20 mouse cellular contexts compared by ENCODE assay signal in genomic region chr14:51132372-51132771, GRCm38 (mm10). TPM values are rescaled to one million over a fixed set of nuclear protein-coding genes. Genes with fewer than 3 reads are reported as not detected.
DNase-seq lines count a peak whose midpoint lies in the region; ATAC-seq and TF ChIP-seq lines count a peak whose summit lies in the region.
"Had no signal": no experiment of that assay in that cellular context is flagged by ENCODE, and none has a peak within 500 bp of the region (broad histone marks: within the 10 kb centered on the region; RNA-seq: fewer than 3 reads in every experiment).

No protein-coding gene starts in this region.

- H3K4me3 ChIP-seq in MEL (ENCODE audit: control insufficient read depth in 1 of 2, insufficient read depth in 1 of 2, low read depth in 2 of 2, low read length in 2 of 2), result no peak overlapping the region
- no peak overlapping the region for H3K4me3 ChIP-seq in bone marrow macrophage, adult 2 months (ENCODE audit: insufficient read depth, low read length)
- no peak overlapping the region for H3K4me3 ChIP-seq in liver, embryonic 11.5 days (ENCODE audit: low read depth, low read length)
- H3K4me3 ChIP-seq: embryonic facial prominence, embryonic 10.5 days; gastrocnemius, adult 2 months; heart, embryonic 13.5 days; hindbrain, embryonic 12.5 days; layer of hippocampus, adult 2 months; midbrain, embryonic 10.5 days had no signal

- H3K9me3 ChIP-seq in MEL (replicated peaks; ENCODE audit: insufficient read depth, low read length), result no peaks in the 10 kb centered on the region
- H3K9me3 ChIP-seq in liver, embryonic 11.5 days (ENCODE audit: control insufficient read depth, low read length), result no peaks in the 10 kb centered on the region
- H3K9me3 ChIP-seq: embryonic facial prominence, embryonic 10.5 days; heart, embryonic 13.5 days; hindbrain, embryonic 12.5 days; midbrain, embryonic 10.5 days had no signal

- peaks cover 0 to 30% of the 10 kb centered on the region in 2 experiments; a peak in 2 of 4 replicates for H3K36me3 ChIP-seq in MEL (ENCODE audit: control insufficient read depth in 1 of 2, insufficient read depth in 2 of 2, low read length in 2 of 2)
- no peaks in the 10 kb centered on the region for H3K36me3 ChIP-seq in liver, embryonic 11.5 days (ENCODE audit: control insufficient read depth, insufficient read depth, low read length)
- H3K36me3 ChIP-seq: embryonic facial prominence, embryonic 10.5 days; heart, embryonic 13.5 days; hindbrain, embryonic 12.5 days; midbrain, embryonic 10.5 days had no signal

- H3K79me2 ChIP-seq in MEL (ENCODE audit: control insufficient read depth, insufficient read depth, low read length, poor library complexity), result peaks cover 7% of the 10 kb centered on the region

- no peak for TF ChIP-seq RAD21 in MEL (IDR thresholded peaks at IDR 0.05; ENCODE audit: low read depth, low read length)

- no peak; a peak in 1 of 4 replicates for TF ChIP-seq EP300 in MEL (IDR thresholded peaks at IDR 0.05; ENCODE audit: low read depth in 1 of 2, low read length in 2 of 2)

- peak overlapping the region; percentile 9; the same call in 1 of the 2 replicates for H3K4me2 ChIP-seq in liver, embryonic 11.5 days
- H3K4me2 ChIP-seq: heart, embryonic 13.5 days; hindbrain, embryonic 12.5 days had no signal

- no peak overlapping the region for H3K9ac ChIP-seq in MEL (ENCODE audit: control insufficient read depth, low read depth, low read length, poor library complexity, severe bottlenecking)
- H3K9ac ChIP-seq in liver, embryonic 11.5 days (ENCODE audit: low read depth, low read length), result no peak overlapping the region
- H3K9ac ChIP-seq: heart, embryonic 13.5 days; hindbrain, embryonic 12.5 days had no signal

- TF ChIP-seq POLR2A in MEL (IDR thresholded peaks at IDR 0.05; ENCODE audit: control insufficient read depth in 1 of 2, insufficient read depth in 1 of 2, low read depth in 1 of 2, low read length in 2 of 2, poor library complexity in 1 of 2), result peak in 1 of 2 experiments; percentile 82; a peak in 2 of 4 replicates
- no peak for TF ChIP-seq POLR2A in bone marrow macrophage, adult 2 months (IDR thresholded peaks at IDR 0.05; ENCODE audit: borderline replicate concordance, low read depth, low read length)

- intact Hi-C loops in left cerebral cortex, postnatal 14 days (cut with DNase I), result no loop called here

- DNase-seq in MEL (ENCODE audit: low read depth, low spot score), result peak; percentile 91
- DNase-seq in liver, embryonic 11.5 days (ENCODE audit: low spot score), result no peak
- no peak for DNase-seq in frontal cortex, postnatal 36 days (ENCODE audit: low spot score in 2 of 2)
- DNase-seq in left cerebral cortex, postnatal 14 days (ENCODE audit: low spot score in 2 of 2), result no peak
- DNase-seq in lung, postnatal 36 days, result no peak
- DNase-seq: adrenal gland, adult 8-10 months; cerebellum, postnatal 10 days; gastrocnemius, adult 2 months; kidney, adult 8-10 months; right cerebral cortex, postnatal 14 days; thymus, postnatal 14 days had no signal

- no peaks in the 10 kb centered on the region for H3K27me3 ChIP-seq in MEL (ENCODE audit: control insufficient read depth in 1 of 2, insufficient read depth in 2 of 2, low read length in 2 of 2)
- H3K27me3 ChIP-seq in liver, embryonic 11.5 days (replicated peaks; ENCODE audit: control insufficient read depth, insufficient read depth, low read length), result no peaks in the 10 kb centered on the region
- H3K27me3 ChIP-seq: heart, embryonic 13.5 days; hindbrain, embryonic 12.5 days had no signal

- peaks cover 10 to 26% of the 10 kb centered on the region in 2 experiments for H3K4me1 ChIP-seq in MEL (ENCODE audit: control insufficient read depth in 1 of 2, insufficient read depth in 2 of 2, low read length in 2 of 2)
- peaks cover 26% of the 10 kb centered on the region for H3K4me1 ChIP-seq in bone marrow macrophage, adult 2 months (ENCODE audit: control insufficient read depth, insufficient read depth, low read length)
- H3K4me1 ChIP-seq in liver, embryonic 11.5 days (replicated peaks; ENCODE audit: control insufficient read depth, insufficient read depth, low read length), result peaks cover 44% of the 10 kb centered on the region
- H3K4me1 ChIP-seq: hindbrain, embryonic 12.5 days; midbrain, embryonic 10.5 days had no signal

- H3K27ac ChIP-seq in MEL (ENCODE audit: control insufficient read depth, low read depth, low read length), result peak overlapping the region; percentile 97
- 0 out of 2 replicates have a peak overlapping the region, but pooled peaks have one; percentile 16 for H3K27ac ChIP-seq in bone marrow macrophage, adult 2 months (ENCODE audit: insufficient read depth, low read depth, low read length)
- peak overlapping the region; percentile 97 for H3K27ac ChIP-seq in liver, embryonic 11.5 days (ENCODE audit: low read depth, low read length)
- H3K27ac ChIP-seq: embryonic facial prominence, embryonic 10.5 days; gastrocnemius, adult 2 months; heart, embryonic 13.5 days; hindbrain, embryonic 12.5 days; layer of hippocampus, adult 2 months; midbrain, embryonic 10.5 days had no signal

- peak; percentile 46 for ATAC-seq in liver, embryonic 11.5 days (replicated peaks; ENCODE audit: low FRiP score)
- ATAC-seq in neutrophil, adult 5-6 weeks (ENCODE audit: extremely low read depth, insufficient number of reproducible peaks, low FRiP score, poor library complexity, severe bottlenecking), result peak; percentile 33; the same call in 1 of the 2 replicates

- TF ChIP-seq CTCF in MEL (IDR thresholded peaks at IDR 0.05 in 2 of 3, conservative IDR thresholded peaks at IDR 0.05 in 1 of 3; ENCODE audit: control insufficient read depth in 1 of 3, insufficient read depth in 1 of 3, low read depth in 2 of 3, low read length in 3 of 3, poor library complexity in 1 of 3, severe bottlenecking in 1 of 3), result no peak
- no peak for TF ChIP-seq CTCF in bone marrow macrophage, adult 2 months (IDR thresholded peaks at IDR 0.05; ENCODE audit: low read depth, low read length)

- 75% methylated on average over 4 of the region's 4 CpGs for WGBS in liver, embryonic 11.5 days

TF ChIP-seq in MEL, 35 proteins besides CTCF, POLR2A, EP300 and RAD21:
- 0 out of 2 replicates have a peak, but pooled peaks have one; percentile 13 for TF ChIP-seq SIN3A (IDR thresholded peaks at IDR 0.05; ENCODE audit: low read length)
- peak; percentile 43; the same call in 1 of the 2 replicates for TF ChIP-seq GATA1 (IDR thresholded peaks at IDR 0.05; ENCODE audit: low read depth, low read length)
- TF ChIP-seq MXI1 (IDR thresholded peaks at IDR 0.05; ENCODE audit: low read depth, low read length), result peak; percentile 46; the same call in 1 of the 2 replicates
- TF ChIP-seq ETS1 (IDR thresholded peaks at IDR 0.05; ENCODE audit: low read depth, low read length), result peak; percentile 55; the same call in 1 of the 2 replicates
- no peak for TF ChIP-seq CHD1 (IDR thresholded peaks at IDR 0.05; ENCODE audit: low read depth, low read length)
- TF ChIP-seq TBP (IDR thresholded peaks at IDR 0.05; ENCODE audit: low read depth, low read length), result peak; percentile 90
- peak; percentile 41; the same call in 1 of the 2 replicates for TF ChIP-seq NELFE (IDR thresholded peaks at IDR 0.05; ENCODE audit: low read depth, low read length)
- TF ChIP-seq MYC (IDR thresholded peaks at IDR 0.05; ENCODE audit: low read depth, low read length), result no peak

RNA-seq across cellular contexts. Expression of gene Rnase6, which starts 8.7 kb away (rescaled TPM):
- total RNA-seq in MEL (2012; rRNA removed), result 65.0 and 73.4 TPM in 2 replicates
- polyA plus RNA-seq in MEL (2012; ENCODE audit: insufficient read depth in 1 of 2, insufficient read length in 2 of 2, low read depth in 1 of 2, low replicate concordance in 2 of 2, missing spikeins in 1 of 2), result 10 to 100 TPM in 1 of 2 experiments, not detected in 1; 49.2 TPM
- polyA plus RNA-seq in bone marrow macrophage, adult 2 months (2012; ENCODE audit: insufficient read depth, insufficient read length, missing spikeins), result 25.6 and 26.6 TPM in 2 replicates
- polyA plus RNA-seq in liver, embryonic 11.5 days (2014; fragmentation: Nextera tagmentation; extraction: Ambion mirVana), result 3.2 and 4.2 TPM in 2 replicates
- total RNA-seq in neutrophil, adult 5-6 weeks (2017), result 227 and 232 TPM in 2 replicates
- total RNA-seq in left cerebral cortex, postnatal 14 days (2021), result not detected
- total RNA-seq: layer of hippocampus, adult 2 months had no signal
- polyA plus RNA-seq: embryonic facial prominence, embryonic 10.5 days had no signal

RNA-seq across cellular contexts. Expression of gene Rnase1, which starts 14.2 kb away (rescaled TPM):
- total RNA-seq in MEL (2012; rRNA removed), result not detected in 2 replicates
- under 1 TPM in 1 of 2 experiments, not detected in 1; 0.07 TPM for polyA plus RNA-seq in MEL (2012; ENCODE audit: insufficient read depth in 1 of 2, insufficient read length in 2 of 2, low read depth in 1 of 2, low replicate concordance in 2 of 2, missing spikeins in 1 of 2)
- not detected in 2 replicates for polyA plus RNA-seq in bone marrow macrophage, adult 2 months (2012; ENCODE audit: insufficient read depth, insufficient read length, missing spikeins)
- polyA plus RNA-seq in liver, embryonic 11.5 days (2014; fragmentation: Nextera tagmentation; extraction: Ambion mirVana), result not detected in 2 replicates
- total RNA-seq in neutrophil, adult 5-6 weeks (2017), result not detected in 2 replicates
- total RNA-seq in left cerebral cortex, postnatal 14 days (2021), result under 1 TPM in 1 of 2 experiments, not detected in 1; 0.48 TPM
- total RNA-seq: gastrocnemius, adult 2 months had no signal
- polyA plus RNA-seq: embryonic facial prominence, embryonic 10.5 days; hindbrain, embryonic 12.5 days; midbrain, embryonic 10.5 days had no signal

RNA-seq across cellular contexts. Expression of gene Eddm3b, which starts 18.1 kb away (rescaled TPM):
- not detected in 2 replicates for total RNA-seq in MEL (2012; rRNA removed)
- polyA plus RNA-seq in MEL (2012; ENCODE audit: insufficient read depth in 1 of 2, insufficient read length in 2 of 2, low read depth in 1 of 2, low replicate concordance in 2 of 2, missing spikeins in 1 of 2), result not detected
- not detected in 2 replicates for polyA plus RNA-seq in bone marrow macrophage, adult 2 months (2012; ENCODE audit: insufficient read depth, insufficient read length, missing spikeins)
- polyA plus RNA-seq in liver, embryonic 11.5 days (2014; fragmentation: Nextera tagmentation; extraction: Ambion mirVana), result not detected in 2 replicates
- total RNA-seq in neutrophil, adult 5-6 weeks (2017), result not detected in 2 replicates
- not detected for total RNA-seq in left cerebral cortex, postnatal 14 days (2021)
- total RNA-seq: adrenal gland, adult 8-10 months; gastrocnemius, adult 2 months; layer of hippocampus, adult 2 months; left cerebral cortex, postnatal 25 days had no signal
- polyA plus RNA-seq: heart, embryonic 13.5 days; hindbrain, embryonic 12.5 days; lung, embryonic 16.5 days had no signal

RNA-seq across cellular contexts. Expression of gene Rnase2b, which starts 29.7 kb away (rescaled TPM):
- not detected in 2 replicates for total RNA-seq in MEL (2012; rRNA removed)
- polyA plus RNA-seq in MEL (2012; ENCODE audit: insufficient read depth in 1 of 2, insufficient read length in 2 of 2, low read depth in 1 of 2, low replicate concordance in 2 of 2, missing spikeins in 1 of 2), result not detected
- not detected in 2 replicates for polyA plus RNA-seq in bone marrow macrophage, adult 2 months (2012; ENCODE audit: insufficient read depth, insufficient read length, missing spikeins)
- not detected in 2 replicates for polyA plus RNA-seq in liver, embryonic 11.5 days (2014; fragmentation: Nextera tagmentation; extraction: Ambion mirVana)
- not detected in 2 replicates for total RNA-seq in neutrophil, adult 5-6 weeks (2017)
- not detected for total RNA-seq in left cerebral cortex, postnatal 14 days (2021)
- total RNA-seq: adrenal gland, adult 8-10 months; gastrocnemius, adult 2 months; left cerebral cortex, postnatal 25 days had no signal
- polyA plus RNA-seq: embryonic facial prominence, embryonic 10.5 days; heart, embryonic 13.5 days; hindbrain, embryonic 12.5 days; lung, embryonic 16.5 days; midbrain, embryonic 10.5 days had no signal

RNA-seq across cellular contexts. Expression of gene Ang, which starts 41.4 kb away (rescaled TPM):
- not detected in 2 replicates for total RNA-seq in MEL (2012; rRNA removed)
- not detected for polyA plus RNA-seq in MEL (2012; ENCODE audit: insufficient read depth in 1 of 2, insufficient read length in 2 of 2, low read depth in 1 of 2, low replicate concordance in 2 of 2, missing spikeins in 1 of 2)
- polyA plus RNA-seq in bone marrow macrophage, adult 2 months (2012; ENCODE audit: insufficient read depth, insufficient read length, missing spikeins), result 31.9 and 39.4 TPM in 2 replicates
- 3.6 and 4.0 TPM in 2 replicates for polyA plus RNA-seq in liver, embryonic 11.5 days (2014; fragmentation: Nextera tagmentation; extraction: Ambion mirVana)
- total RNA-seq in neutrophil, adult 5-6 weeks (2017), result 2.2 and 2.3 TPM in 2 replicates
- total RNA-seq in left cerebral cortex, postnatal 14 days (2021), result 1 to 10 TPM; 2.9 to 4.1 TPM

Comparison
In these comparisons a context has a peak if more than half of its experiments do, and no peak if none do; other contexts are left out.
1. H3K27ac ChIP-seq: peak in every context shown above with its lines; median percentile 97 in MEL; 97 in liver, embryonic 11.5 days; 16 in bone marrow macrophage, adult 2 months.
2. RNA of gene Rnase6, which starts 8.7 kb away (total RNA-seq): 227 to 232 TPM in neutrophil, adult 5-6 weeks and 65.0 to 73.4 TPM in MEL; not detected in left cerebral cortex, postnatal 14 days; every median in the first group is over 10 times any median in the second.